In the genomic region with DNA sequence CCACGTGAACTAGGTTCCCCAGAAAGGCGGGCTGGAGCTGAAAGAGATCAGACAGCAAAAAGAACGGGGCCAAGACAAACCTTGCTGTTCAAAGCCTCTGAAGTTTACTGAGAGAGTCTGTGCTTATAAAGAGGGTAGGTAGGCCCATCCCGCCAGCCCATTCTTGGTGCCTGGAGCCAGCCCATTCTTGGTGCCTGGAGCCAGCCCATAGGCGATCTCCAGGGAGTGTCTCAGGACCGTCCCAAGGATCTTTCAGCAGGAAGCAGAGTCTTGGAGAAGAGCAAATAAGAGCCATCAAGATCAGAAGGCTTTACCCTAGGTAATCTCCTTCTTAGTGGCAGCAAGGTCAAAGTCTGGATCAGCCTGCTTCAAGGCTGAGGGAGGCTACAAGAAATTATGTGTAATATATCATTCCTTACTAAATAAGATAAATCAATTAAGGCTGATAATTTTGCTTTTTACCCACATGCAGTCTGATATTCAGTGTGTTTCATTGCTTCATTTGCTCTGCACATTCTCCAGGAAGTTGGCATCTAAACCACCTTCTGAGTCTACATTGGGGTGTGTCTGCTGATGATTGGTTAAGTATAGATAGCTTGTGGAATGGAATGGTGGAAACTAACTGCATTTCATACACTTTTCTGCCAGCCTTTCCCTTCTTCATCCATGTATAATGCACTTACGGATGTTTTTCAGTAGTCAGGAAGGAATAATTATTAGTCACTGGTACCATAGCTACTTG, we compare ENCODE assay signal across 20 mouse cellular contexts. TPM values are rescaled to one million over a fixed set of nuclear protein-coding genes. Genes with fewer than 3 reads are reported as not detected.
DNase-seq lines count a peak whose midpoint lies in the region; ATAC-seq and TF ChIP-seq lines count a peak whose summit lies in the region.
"Had no signal": no experiment of that assay in that cellular context is flagged by ENCODE, and none has a peak within 500 bp of the region (broad histone marks: within the 10 kb centered on the region; RNA-seq: fewer than 3 reads in every experiment).

No protein-coding gene starts in this region.

- peaks cover 27% of the 10 kb centered on the region for H3K4me1 ChIP-seq in liver, embryonic 12.5 days
- peaks cover 10% of the 10 kb centered on the region; the same call in 1 of the 2 replicates for H3K4me1 ChIP-seq in liver, postnatal 0 days (ENCODE audit: insufficient read depth)
- no peaks in the 10 kb centered on the region for H3K4me1 ChIP-seq in intestine, embryonic 15.5 days (replicated peaks)
- H3K4me1 ChIP-seq in midbrain, embryonic 14.5 days (ENCODE audit: control insufficient read depth, insufficient read depth, low read length): no peaks in the 10 kb centered on the region
- no peaks in the 10 kb centered on the region for H3K4me1 ChIP-seq in forebrain, embryonic 11.5 days (replicated peaks; ENCODE audit: control insufficient read depth, insufficient read depth, low read length)
- H3K4me1 ChIP-seq: embryonic facial prominence, embryonic 10.5 days; hindbrain, embryonic 10.5 days had no signal

- ATAC-seq in liver, embryonic 12.5 days: no peak
- ATAC-seq in liver, postnatal 0 days: no peak
- ATAC-seq in intestine, embryonic 15.5 days: peak; percentile 77
- no peak for ATAC-seq in midbrain, embryonic 14.5 days (ENCODE audit: low FRiP score, low TSS enrichment)
- no peak for ATAC-seq in forebrain, embryonic 11.5 days (replicated peaks; ENCODE audit: low FRiP score)
- ATAC-seq: CD4-positive, CD25-positive, alpha-beta regulatory T cell, adult 4 months; forebrain, embryonic 16.5 days had no signal

- DNase-seq in liver, postnatal 0 days: no peak
- DNase-seq in ES-CJ7 (ENCODE audit: low read depth, low spot score): peak; percentile 39
- DNase-seq in yolk sac, embryonic 10.5 days (ENCODE audit: low spot score): peak; percentile 34
- DNase-seq in midbrain, embryonic 14.5 days: no peak
- no peak for DNase-seq in forebrain, embryonic 11.5 days (ENCODE audit: low spot score)
- DNase-seq: adrenal gland, adult 8-10 months; adrenal gland, postnatal 36 days; B cell, adult 2 months; cerebellum, adult 2 months; cerebellum, postnatal 10 days; gastrocnemius, postnatal 14 days had no signal

- no peaks in the 10 kb centered on the region for H3K27me3 ChIP-seq in liver, embryonic 12.5 days (replicated peaks)
- no peaks in the 10 kb centered on the region for H3K27me3 ChIP-seq in liver, postnatal 0 days (ENCODE audit: insufficient read depth, low read length)
- H3K27me3 ChIP-seq in intestine, embryonic 15.5 days (replicated peaks): no peaks in the 10 kb centered on the region
- H3K27me3 ChIP-seq in midbrain, embryonic 14.5 days (ENCODE audit: control insufficient read depth, insufficient read depth, low read length): no peaks in the 10 kb centered on the region
- no peaks in the 10 kb centered on the region for H3K27me3 ChIP-seq in forebrain, embryonic 11.5 days (ENCODE audit: control insufficient read depth, insufficient read depth, low read length)
- H3K27me3 ChIP-seq: heart, embryonic 12.5 days had no signal

- no peak overlapping the region for H3K4me3 ChIP-seq in liver, embryonic 12.5 days
- H3K4me3 ChIP-seq in liver, postnatal 0 days (ENCODE audit: low read depth, low read length): no peak overlapping the region
- H3K4me3 ChIP-seq in intestine, embryonic 15.5 days (replicated peaks): no peak overlapping the region
- H3K4me3 ChIP-seq in midbrain, embryonic 14.5 days (replicated peaks; ENCODE audit: low read depth, low read length): no peak overlapping the region
- H3K4me3 ChIP-seq in forebrain, embryonic 11.5 days (ENCODE audit: low read depth, low read length): no peak overlapping the region
- H3K4me3 ChIP-seq: embryonic facial prominence, embryonic 10.5 days; forebrain, embryonic 10.5 days; heart, embryonic 12.5 days; hindbrain, embryonic 10.5 days had no signal

- H3K9ac ChIP-seq in liver, embryonic 12.5 days: no peak overlapping the region
- no peak overlapping the region for H3K9ac ChIP-seq in liver, postnatal 0 days (replicated peaks)
- no peak overlapping the region for H3K9ac ChIP-seq in intestine, embryonic 15.5 days
- H3K9ac ChIP-seq in midbrain, embryonic 14.5 days (replicated peaks; ENCODE audit: low read length): no peak overlapping the region
- H3K9ac ChIP-seq in forebrain, embryonic 11.5 days (ENCODE audit: low read length): no peak overlapping the region
- H3K9ac ChIP-seq: heart, embryonic 12.5 days; hindbrain, embryonic 14.5 days had no signal

- 0 out of 2 replicates have a peak overlapping the region, but pooled peaks have one; percentile 21 for H3K27ac ChIP-seq in liver, embryonic 12.5 days
- H3K27ac ChIP-seq in liver, postnatal 0 days (ENCODE audit: low read depth): no peak overlapping the region
- no peak overlapping the region for H3K27ac ChIP-seq in intestine, embryonic 15.5 days
- no peak overlapping the region for H3K27ac ChIP-seq in midbrain, embryonic 14.5 days (replicated peaks; ENCODE audit: low read depth, low read length)
- H3K27ac ChIP-seq in forebrain, embryonic 11.5 days (ENCODE audit: low read depth, low read length): no peak overlapping the region
- H3K27ac ChIP-seq: embryonic facial prominence, embryonic 10.5 days; forebrain, embryonic 10.5 days; hindbrain, embryonic 10.5 days; hindbrain, embryonic 14.5 days had no signal

- 87% methylated on average over 7 of the region's 7 CpGs for WGBS in liver, embryonic 12.5 days (ENCODE audit: insufficient replicate concordance)
- WGBS in liver, postnatal 0 days (ENCODE audit: insufficient replicate concordance): 90% methylated on average over 7 of the region's 7 CpGs
- WGBS in intestine, embryonic 15.5 days: 70% methylated on average over 7 of the region's 7 CpGs
- 96% methylated on average over 7 of the region's 7 CpGs for WGBS in midbrain, embryonic 14.5 days
- 91% methylated on average over 7 of the region's 7 CpGs for WGBS in forebrain, embryonic 11.5 days

- H3K36me3 ChIP-seq in liver, embryonic 12.5 days: peaks cover 33% of the 10 kb centered on the region
- peaks cover 24% of the 10 kb centered on the region for H3K36me3 ChIP-seq in liver, postnatal 0 days (replicated peaks; ENCODE audit: insufficient read depth, low read length)
- H3K36me3 ChIP-seq in intestine, embryonic 15.5 days: 0 out of 2 replicates have a peak, but pooled peaks cover 4% of the 10 kb centered on the region
- H3K36me3 ChIP-seq in midbrain, embryonic 14.5 days (ENCODE audit: control insufficient read depth, insufficient read depth, low read length): peaks cover 19% of the 10 kb centered on the region
- H3K36me3 ChIP-seq in forebrain, embryonic 11.5 days (ENCODE audit: control insufficient read depth, insufficient read depth, low read length): no peaks in the 10 kb centered on the region; the same call in 1 of the 2 replicates

- no peaks in the 10 kb centered on the region for H3K9me3 ChIP-seq in liver, embryonic 12.5 days (replicated peaks)
- no peaks in the 10 kb centered on the region for H3K9me3 ChIP-seq in liver, postnatal 0 days (ENCODE audit: low read length)
- H3K9me3 ChIP-seq in intestine, embryonic 15.5 days: no peaks in the 10 kb centered on the region
- H3K9me3 ChIP-seq in midbrain, embryonic 14.5 days (ENCODE audit: control insufficient read depth, low read length): no peaks in the 10 kb centered on the region
- H3K9me3 ChIP-seq in forebrain, embryonic 11.5 days (ENCODE audit: control insufficient read depth, low read length): no peaks in the 10 kb centered on the region
- H3K9me3 ChIP-seq: embryonic facial prominence, embryonic 10.5 days; forebrain, embryonic 10.5 days; heart, embryonic 12.5 days; hindbrain, embryonic 10.5 days had no signal

- TF ChIP-seq CTCF in liver, postnatal 0 days (IDR thresholded peaks at IDR 0.05; ENCODE audit: low read depth): no peak

- no peak overlapping the region for H3K4me2 ChIP-seq in liver, embryonic 12.5 days
- H3K4me2 ChIP-seq in liver, postnatal 0 days (ENCODE audit: low read depth, low read length): no peak overlapping the region
- no peak overlapping the region for H3K4me2 ChIP-seq in intestine, embryonic 15.5 days (replicated peaks)
- no peak overlapping the region for H3K4me2 ChIP-seq in midbrain, embryonic 14.5 days (ENCODE audit: low read length)
- no peak overlapping the region for H3K4me2 ChIP-seq in forebrain, embryonic 11.5 days (ENCODE audit: low read depth, low read length, severe bottlenecking)
- H3K4me2 ChIP-seq: heart, embryonic 12.5 days; hindbrain, embryonic 14.5 days had no signal

- TF ChIP-seq EP300 in liver, postnatal 0 days (IDR thresholded peaks at IDR 0.05; ENCODE audit: low read depth): no peak

RNA-seq across cellular contexts. Expression of gene Tpp2, which starts 8.2 kb away (rescaled TPM):
- 43.7 and 44.9 TPM in 2 replicates for polyA plus RNA-seq in liver, embryonic 12.5 days (2016; fragmentation: Nextera tagmentation; extraction: Ambion mirVana)
- polyA plus RNA-seq in liver, postnatal 0 days (2015; fragmentation: Nextera tagmentation; extraction: Ambion mirVana): 14.8 and 17.8 TPM in 2 replicates
- polyA plus RNA-seq in intestine, embryonic 15.5 days (2015; fragmentation: Nextera tagmentation; extraction: Ambion mirVana): 53.8 and 59.9 TPM in 2 replicates
- polyA plus RNA-seq in midbrain, embryonic 14.5 days (2014; fragmentation: Nextera tagmentation; extraction: Ambion mirVana): 37.7 and 56.3 TPM in 2 replicates
- polyA plus RNA-seq in forebrain, embryonic 11.5 days (2014; fragmentation: Nextera tagmentation; extraction: Ambion mirVana): 70.1 and 70.2 TPM in 2 replicates

Comparison
In these comparisons a context has a peak if more than half of its experiments do, and no peak if none do; other contexts are left out.
1. DNase-seq: peak in ES-CJ7 (single experiment) and yolk sac, embryonic 10.5 days (single experiment); none in liver, postnatal 0 days (single experiment), midbrain, embryonic 14.5 days (single experiment) and forebrain, embryonic 11.5 days (single experiment).